8 mouse cellular contexts compared by ENCODE assay signal in the genomic region with DNA sequence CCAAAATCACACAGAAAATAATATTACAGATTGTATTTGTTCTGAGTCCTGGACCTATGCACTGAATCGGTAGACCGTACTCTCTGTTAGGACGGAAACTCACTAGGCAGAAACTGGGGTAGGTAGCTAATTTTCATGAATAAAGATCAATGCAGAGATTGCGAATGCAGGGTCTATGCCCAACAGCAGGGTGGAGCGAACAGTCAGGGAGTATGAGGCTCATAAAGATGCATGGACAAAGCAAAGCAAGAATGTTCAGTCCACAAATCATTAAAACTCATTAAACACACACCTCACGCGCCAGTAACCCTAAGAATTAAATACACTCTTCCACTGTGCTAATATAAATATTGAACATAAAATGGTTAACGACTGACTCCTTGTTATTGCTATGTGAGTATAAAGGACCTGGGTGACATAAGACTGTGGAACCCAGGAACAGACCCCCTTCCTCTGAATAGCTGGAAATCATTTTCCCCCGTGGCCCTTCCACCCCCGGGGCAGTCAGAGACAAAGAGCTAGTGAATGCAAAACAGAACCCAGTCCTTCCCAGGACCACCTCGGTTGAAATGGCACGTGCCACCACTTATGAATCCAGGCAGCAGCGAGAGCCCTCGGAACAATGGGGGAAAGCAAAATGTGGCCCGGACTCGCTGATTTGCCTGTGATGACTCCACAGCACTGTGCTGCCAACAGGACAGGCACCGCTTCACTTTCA.
DNase-seq lines count a peak whose midpoint lies in the region; ATAC-seq and TF ChIP-seq lines count a peak whose summit lies in the region.

No protein-coding gene starts in this region.

- WGBS in heart, embryonic 12.5 days: 52% methylated on average over 17 of the region's 17 CpGs
- 36% methylated on average over 17 of the region's 17 CpGs for WGBS in embryonic facial prominence, embryonic 10.5 days
- WGBS in hindbrain, embryonic 11.5 days: 35% methylated on average over 17 of the region's 17 CpGs
- WGBS in midbrain, embryonic 14.5 days: 28% methylated on average over 17 of the region's 17 CpGs
- 94% methylated on average over 17 of the region's 17 CpGs for WGBS in thymus, adult 2 months

- DNase-seq in heart, adult 8-10 months (ENCODE audit: low spot score): no peak
- DNase-seq in embryonic facial prominence, embryonic 10.5 days (ENCODE audit: low spot score): peak; percentile 83
- peak; percentile 69 for DNase-seq in hindbrain, embryonic 11.5 days (ENCODE audit: low spot score)
- peak; percentile 75 for DNase-seq in midbrain, embryonic 14.5 days
- no peak for DNase-seq in liver
- no peak for DNase-seq in left cerebral cortex, adult 11 months (ENCODE audit: low spot score)
- DNase-seq in thymus, adult 2 months: no peak

- no peak overlapping the region for H3K4me3 ChIP-seq in heart, embryonic 12.5 days
- peak overlapping the region; percentile 3; the same call in 1 of the 2 replicates for H3K4me3 ChIP-seq in embryonic facial prominence, embryonic 10.5 days
- H3K4me3 ChIP-seq in hindbrain, embryonic 11.5 days (ENCODE audit: low read depth, low read length): no peak overlapping the region
- no peak overlapping the region for H3K4me3 ChIP-seq in midbrain, embryonic 14.5 days (replicated peaks; ENCODE audit: low read depth, low read length)
- no peak overlapping the region for H3K4me3 ChIP-seq in thymus, adult 2 months (ENCODE audit: control insufficient read depth, insufficient read depth, low read length)

- 0 out of 2 replicates have a peak, but pooled peaks cover 5% of the 10 kb centered on the region for H3K9me3 ChIP-seq in heart, embryonic 12.5 days (replicated peaks)
- no peaks in the 10 kb centered on the region for H3K9me3 ChIP-seq in embryonic facial prominence, embryonic 10.5 days
- no peaks in the 10 kb centered on the region for H3K9me3 ChIP-seq in hindbrain, embryonic 11.5 days (ENCODE audit: control insufficient read depth, low read length)
- no peaks in the 10 kb centered on the region for H3K9me3 ChIP-seq in midbrain, embryonic 14.5 days (ENCODE audit: control insufficient read depth, low read length)

- H3K4me1 ChIP-seq in heart, embryonic 12.5 days (replicated peaks): peaks cover 14% of the 10 kb centered on the region
- peaks cover 41% of the 10 kb centered on the region for H3K4me1 ChIP-seq in embryonic facial prominence, embryonic 10.5 days
- H3K4me1 ChIP-seq in hindbrain, embryonic 11.5 days (replicated peaks; ENCODE audit: control insufficient read depth, insufficient read depth, low read length): no peaks in the 10 kb centered on the region
- peaks cover 12% of the 10 kb centered on the region; the same call in 1 of the 2 replicates for H3K4me1 ChIP-seq in midbrain, embryonic 14.5 days (ENCODE audit: control insufficient read depth, insufficient read depth, low read length)
- no peaks in the 10 kb centered on the region for H3K4me1 ChIP-seq in thymus, adult 2 months (replicated peaks; ENCODE audit: control insufficient read depth, insufficient read depth, low read length)

- H3K9ac ChIP-seq in heart, embryonic 12.5 days: no peak overlapping the region
- H3K9ac ChIP-seq in hindbrain, embryonic 11.5 days (ENCODE audit: low read depth, low read length): no peak overlapping the region
- H3K9ac ChIP-seq in midbrain, embryonic 14.5 days (replicated peaks; ENCODE audit: low read length): no peak overlapping the region

- TF ChIP-seq POLR2A in thymus, adult 2 months (IDR thresholded peaks at IDR 0.05; ENCODE audit: control insufficient read depth, extremely low read depth, insufficient read depth, low read length, poor library complexity): no peak

- no peak for TF ChIP-seq CTCF in thymus, adult 2 months (IDR thresholded peaks at IDR 0.05; ENCODE audit: borderline replicate concordance, control insufficient read depth, extremely low read depth, insufficient read depth, low read length, poor library complexity)

- no peaks in the 10 kb centered on the region for H3K27me3 ChIP-seq in heart, embryonic 12.5 days (replicated peaks)
- H3K27me3 ChIP-seq in embryonic facial prominence, embryonic 10.5 days (replicated peaks; ENCODE audit: low read depth, poor library complexity, severe bottlenecking): no peaks in the 10 kb centered on the region; the same call in 1 of the 2 replicates
- H3K27me3 ChIP-seq in hindbrain, embryonic 11.5 days (ENCODE audit: control insufficient read depth, insufficient read depth, low read length): no peaks in the 10 kb centered on the region
- H3K27me3 ChIP-seq in midbrain, embryonic 14.5 days (ENCODE audit: control insufficient read depth, insufficient read depth, low read length): no peaks in the 10 kb centered on the region
- H3K27me3 ChIP-seq in thymus, adult 2 months (ENCODE audit: control insufficient read depth, insufficient read depth, low read length): no peaks in the 10 kb centered on the region

- no peaks in the 10 kb centered on the region for H3K36me3 ChIP-seq in heart, embryonic 12.5 days
- H3K36me3 ChIP-seq in embryonic facial prominence, embryonic 10.5 days (replicated peaks): no peaks in the 10 kb centered on the region; the same call in 1 of the 2 replicates
- no peaks in the 10 kb centered on the region for H3K36me3 ChIP-seq in hindbrain, embryonic 11.5 days (ENCODE audit: control insufficient read depth, insufficient read depth, low read length)
- H3K36me3 ChIP-seq in midbrain, embryonic 14.5 days (ENCODE audit: control insufficient read depth, insufficient read depth, low read length): no peaks in the 10 kb centered on the region
- H3K36me3 ChIP-seq in thymus, adult 2 months (ENCODE audit: control insufficient read depth, insufficient read depth, low read length): no peaks in the 10 kb centered on the region

- H3K27ac ChIP-seq in heart, embryonic 12.5 days (ENCODE audit: poor library complexity, severe bottlenecking): no peak overlapping the region
- H3K27ac ChIP-seq in embryonic facial prominence, embryonic 10.5 days (replicated peaks): peak overlapping the region; percentile 76
- no peak overlapping the region for H3K27ac ChIP-seq in hindbrain, embryonic 11.5 days (ENCODE audit: low read depth, low read length)
- H3K27ac ChIP-seq in midbrain, embryonic 14.5 days (replicated peaks; ENCODE audit: low read depth, low read length): peak overlapping the region; percentile 45; the same call in 1 of the 2 replicates
- H3K27ac ChIP-seq in thymus, adult 2 months (ENCODE audit: control insufficient read depth, insufficient read depth, low read length): no peak overlapping the region

- ATAC-seq in heart, embryonic 12.5 days (ENCODE audit: insufficient number of reproducible peaks, low FRiP score): peak; percentile 50; the same call in 1 of the 2 replicates
- ATAC-seq in hindbrain, embryonic 11.5 days (ENCODE audit: low FRiP score): peak; percentile 70
- peak; percentile 59; the same call in 1 of the 2 replicates for ATAC-seq in midbrain, embryonic 14.5 days (ENCODE audit: low FRiP score, low TSS enrichment)

- peak overlapping the region; percentile 24 for H3K4me2 ChIP-seq in heart, embryonic 12.5 days
- H3K4me2 ChIP-seq in hindbrain, embryonic 11.5 days (replicated peaks; ENCODE audit: low read depth, low read length): no peak overlapping the region
- peak overlapping the region; percentile 21; the same call in 1 of the 2 replicates for H3K4me2 ChIP-seq in midbrain, embryonic 14.5 days (ENCODE audit: low read length)

Comparison
In these comparisons a context has a peak if more than half of its experiments do, and no peak if none do; other contexts are left out.
1. H3K27ac ChIP-seq: peak in embryonic facial prominence, embryonic 10.5 days (single experiment) and midbrain, embryonic 14.5 days (single experiment); none in heart, embryonic 12.5 days (single experiment), hindbrain, embryonic 11.5 days (single experiment) and thymus, adult 2 months (single experiment).
2. DNase-seq: peak in embryonic facial prominence, embryonic 10.5 days (single experiment), hindbrain, embryonic 11.5 days (single experiment) and midbrain, embryonic 14.5 days (single experiment); none in heart, adult 8-10 months (single experiment), liver (single experiment), left cerebral cortex, adult 11 months (single experiment) and thymus, adult 2 months (single experiment).
3. Peak in every context shown above with its lines, with median percentiles within 50 percentile points of each other: ATAC-seq.